Mouse (Mus musculus): Measurements from ENCODE around the gene Gm6460. TPM values are rescaled to one million over a fixed set of nuclear protein-coding genes. Genes with fewer than 3 reads are reported as not detected.
"Not testable (repeated sequence)": the region's sequence is repeated elsewhere in the genome, so short reads cannot be mapped to it uniquely, and the experiment has no call there.

The Gm6460 gene
- not detected in 2 replicates for polyA plus RNA-seq (2012; rRNA removed)

DNA sequence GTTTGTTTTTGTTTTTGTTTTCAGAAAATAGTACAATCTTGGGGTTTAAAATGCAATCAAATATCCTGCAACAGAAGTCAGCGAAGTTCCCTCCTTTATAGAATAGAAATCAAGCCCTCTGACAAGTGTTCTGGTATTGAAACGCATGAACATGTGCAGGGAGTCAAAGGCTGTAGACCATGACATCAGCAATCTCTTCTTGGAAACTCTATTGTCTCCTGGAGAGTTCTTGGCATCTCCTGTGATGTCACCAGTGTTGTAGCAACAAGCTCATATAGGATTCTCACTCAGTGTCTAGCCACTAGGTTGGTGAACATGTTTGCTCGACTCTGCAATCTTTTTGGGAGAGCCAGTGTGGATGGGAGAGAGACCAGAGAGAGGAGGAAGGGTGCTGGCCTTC lies at the start of gene Gm6460:
Gm6460 (plus strand) TSS at position 301 of the 400 bp plus-strand sequence.
- DNase-seq (ENCODE audit: low read depth) = not testable (repeated sequence)

Other genes with a start within 250 kb of the Gm6460 start
- not detected in 2 replicates for gene Gm8897, start 178.5 kb upstream of the Gm6460 start, polyA plus RNA-seq (2012; rRNA removed)
- gene Gm8906, start 92.2 kb upstream of the Gm6460 start, polyA plus RNA-seq (2012; rRNA removed) = not detected in 2 replicates
- gene Gm8922, start 87.0 kb downstream of the Gm6460 start, polyA plus RNA-seq (2012; rRNA removed) = not detected in 2 replicates
- not detected in 2 replicates for gene Gm8926, start 175.6 kb downstream of the Gm6460 start, polyA plus RNA-seq (2012; rRNA removed)